Mouse (Mus musculus): ENCODE data around the gene Camk2b. TPM values are rescaled to one million over a fixed set of nuclear protein-coding genes. Genes with fewer than 3 reads are reported as not detected.
"Not testable (repeated sequence)": the region's sequence is repeated elsewhere in the genome, so short reads cannot be mapped to it uniquely, and the experiment has no call there.

The Camk2b gene
- total and polyA plus RNA-seq, 2 experiments from 2014 or later, result 165 to 188 TPM

DNA sequence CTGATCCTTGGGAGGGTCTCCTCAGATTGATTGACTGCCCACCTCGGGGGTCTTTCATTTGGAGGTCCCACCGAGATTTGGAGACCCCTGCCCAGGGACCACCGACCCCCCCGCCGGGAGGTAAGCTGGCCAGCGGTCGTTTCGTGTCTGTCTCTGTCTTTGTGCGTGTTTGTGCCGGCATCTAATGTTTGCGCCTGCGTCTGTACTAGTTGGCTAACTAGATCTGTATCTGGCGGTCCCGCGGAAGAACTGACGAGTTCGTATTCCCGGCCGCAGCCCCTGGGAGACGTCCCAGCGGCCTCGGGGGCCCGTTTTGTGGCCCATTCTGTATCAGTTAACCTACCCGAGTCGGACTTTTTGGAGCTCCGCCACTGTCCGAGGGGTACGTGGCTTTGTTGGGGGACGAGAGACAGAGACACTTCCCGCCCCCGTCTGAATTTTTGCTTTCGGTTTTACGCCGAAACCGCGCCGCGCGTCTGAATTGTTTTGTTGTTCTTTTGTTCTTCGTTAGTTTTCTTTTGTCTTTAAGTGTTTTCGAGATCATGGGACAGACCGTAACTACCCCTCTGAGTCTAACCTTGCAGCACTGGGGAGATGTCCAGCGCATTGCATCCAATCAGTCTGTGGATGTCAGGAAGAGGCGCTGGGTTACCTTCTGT, 59.7 kb downstream of the Camk2b start:
- peak overlapping the region; percentile 46 for H3K4me2 ChIP-seq (ENCODE audit: low read depth, low read length)
- peak overlapping the region; percentile 33 for H3K4me3 ChIP-seq (ENCODE audit: low read length)
- H3K9me3 ChIP-seq (ENCODE audit: low read length); DNase-seq (ENCODE audit: low spot score); ATAC-seq; H3K36me3 ChIP-seq (ENCODE audit: insufficient read depth, low read length); H3K27ac ChIP-seq; H3K27me3 ChIP-seq (ENCODE audit: insufficient read depth, low read length); H3K4me1 ChIP-seq (ENCODE audit: insufficient read depth, low read length); H3K9ac ChIP-seq (replicated peaks; ENCODE audit: low read length): not testable (repeated sequence)
- 19% methylated on average over 32 of the region's 44 CpGs for WGBS

DNA sequence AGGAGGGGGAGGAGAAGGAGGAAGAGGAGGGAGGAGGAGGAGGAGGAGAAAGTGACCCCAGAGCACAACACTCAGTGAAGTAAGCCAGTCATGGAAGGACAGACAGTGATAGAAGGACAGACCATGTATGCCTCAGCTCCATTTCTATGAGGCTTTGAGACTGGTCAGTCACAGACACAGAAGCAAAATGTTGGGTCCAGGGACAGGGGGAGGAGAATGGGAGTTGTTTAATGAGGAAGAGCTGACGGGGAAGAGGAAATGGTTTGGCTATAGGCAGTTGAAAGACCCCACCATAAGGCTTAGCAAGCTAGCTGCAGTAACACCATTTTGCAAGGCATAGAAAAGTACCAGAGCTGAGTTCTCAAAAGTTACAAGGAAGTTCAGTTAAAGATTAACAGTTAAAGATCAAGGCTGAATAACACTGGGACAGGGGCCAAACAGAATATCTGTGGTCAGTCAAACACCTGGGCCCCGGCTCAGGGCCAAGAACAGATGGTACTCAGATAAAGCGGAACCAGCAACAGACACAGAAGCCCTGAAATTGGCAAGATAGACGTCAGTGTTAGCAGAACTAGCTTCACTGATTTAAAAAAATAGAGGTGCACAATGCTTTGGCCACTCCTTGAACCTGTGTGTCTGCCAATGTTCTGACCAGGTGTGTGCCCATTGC, 60.7 kb downstream of the Camk2b start:
- not testable (repeated sequence) for H3K4me3 ChIP-seq (ENCODE audit: low read length); H3K4me1 ChIP-seq (ENCODE audit: insufficient read depth, low read length); H3K27me3 ChIP-seq (ENCODE audit: insufficient read depth, low read length); H3K9me3 ChIP-seq (ENCODE audit: low read length); DNase-seq (ENCODE audit: low spot score); ATAC-seq; H3K9ac ChIP-seq (replicated peaks; ENCODE audit: low read length); H3K27ac ChIP-seq; H3K4me2 ChIP-seq (ENCODE audit: low read depth, low read length); H3K36me3 ChIP-seq (ENCODE audit: insufficient read depth, low read length)
- WGBS, result 45% methylated on average over 1 of the region's 4 CpGs

DNA sequence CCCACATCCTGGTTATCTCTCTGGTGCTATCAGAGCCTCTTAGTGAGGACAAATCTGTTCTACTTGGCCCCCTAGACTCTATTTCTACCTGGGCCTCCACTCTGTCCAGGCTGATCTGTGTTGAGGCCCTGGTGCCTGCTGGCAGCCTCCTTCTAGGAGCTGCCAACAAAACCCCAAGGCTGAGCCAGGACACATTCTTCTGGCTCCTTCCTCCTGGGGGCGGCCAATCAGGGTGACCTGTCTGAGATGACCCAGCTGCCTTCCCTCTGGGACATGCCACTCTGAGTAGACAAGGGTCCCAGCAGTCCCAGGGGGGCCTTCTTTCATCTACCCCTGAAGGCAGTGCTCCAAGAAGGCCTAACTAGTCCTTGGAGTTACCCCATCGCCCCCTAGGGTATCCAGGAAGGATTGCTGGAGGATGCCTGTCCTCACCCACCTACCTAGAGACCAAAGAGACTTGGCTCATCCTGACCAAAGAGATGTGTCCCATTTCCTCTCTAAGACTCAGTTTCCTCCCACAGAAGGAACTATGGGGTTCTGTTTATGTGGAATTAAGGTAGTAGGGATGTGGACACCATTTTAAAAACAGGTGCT, 63.0 kb downstream of the Camk2b start:
- WGBS, result 49% methylated on average over 2 of the region's 2 CpGs
- no peak for DNase-seq (ENCODE audit: low spot score)
- Histone ChIP-seq H3K4me3 (ENCODE audit: low read length) (no peak overlapping the region), H3K9ac (replicated peaks; ENCODE audit: low read length) (no peak overlapping the region), H3K4me1 (ENCODE audit: insufficient read depth, low read length) (peaks cover 24% of the 10 kb centered on the region), H3K9me3 (ENCODE audit: low read length) (no peaks in the 10 kb centered on the region), H3K36me3 (ENCODE audit: insufficient read depth, low read length) (no peaks in the 10 kb centered on the region), H3K27ac (no peak overlapping the region), H3K27me3 (ENCODE audit: insufficient read depth, low read length) (no peaks in the 10 kb centered on the region), H3K4me2 (ENCODE audit: low read depth, low read length) (no peak overlapping the region)
- ATAC-seq, result no peak
- peak; percentile 38; the same call in 1 of the 2 replicates for TF ChIP-seq CTCF (IDR thresholded peaks at IDR 0.05; ENCODE audit: low read depth)

DNA sequence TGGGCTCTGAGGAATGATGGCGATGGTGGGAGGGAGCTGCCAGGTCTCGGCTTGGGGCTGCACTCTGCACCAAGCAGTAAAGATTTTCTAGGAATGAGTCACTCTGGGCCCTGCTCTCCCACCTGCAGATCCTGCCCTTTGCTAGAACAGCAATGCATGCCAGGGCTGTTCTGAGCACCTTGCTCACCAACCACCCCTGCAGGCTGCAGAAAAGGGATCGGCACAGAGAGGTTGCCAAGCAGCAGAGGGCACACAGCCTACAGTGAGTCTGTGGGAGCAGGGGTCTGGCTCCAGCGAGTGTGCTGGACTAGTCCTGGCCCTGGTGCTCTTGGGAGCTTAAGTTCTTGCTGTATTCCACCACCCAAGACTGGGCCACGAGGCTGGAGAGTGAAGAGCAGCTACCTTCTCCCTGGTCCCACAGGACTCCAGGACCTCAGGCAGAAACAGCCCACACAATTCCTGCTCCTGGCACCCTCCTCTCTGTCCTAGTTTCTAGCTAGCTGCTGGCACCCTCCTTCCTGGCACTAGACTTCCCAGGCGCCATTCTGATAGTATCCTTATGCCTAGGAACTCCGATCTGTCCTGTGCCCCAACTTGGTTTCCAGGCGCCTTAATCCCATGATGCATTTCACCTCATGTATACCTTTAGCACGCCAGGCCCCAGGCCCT, 64.0 kb downstream of the Camk2b start:
- H3K4me1 ChIP-seq (ENCODE audit: insufficient read depth, low read length), result peaks cover 24% of the 10 kb centered on the region
- H3K36me3 ChIP-seq (ENCODE audit: insufficient read depth, low read length), result no peaks in the 10 kb centered on the region
- WGBS, result 65% methylated on average over 9 of the region's 9 CpGs
- no peak overlapping the region for H3K4me2 ChIP-seq (ENCODE audit: low read depth, low read length)
- H3K9ac ChIP-seq (replicated peaks; ENCODE audit: low read length), result no peak overlapping the region
- no peaks in the 10 kb centered on the region for H3K9me3 ChIP-seq (ENCODE audit: low read length)
- no peak for ATAC-seq
- no peaks in the 10 kb centered on the region for H3K27me3 ChIP-seq (ENCODE audit: insufficient read depth, low read length)
- DNase-seq (ENCODE audit: low spot score), result no peak
- H3K4me3 ChIP-seq (ENCODE audit: low read length), result no peak overlapping the region
- no peak for TF ChIP-seq CTCF (IDR thresholded peaks at IDR 0.05; ENCODE audit: low read depth)
- no peak overlapping the region for H3K27ac ChIP-seq

DNA sequence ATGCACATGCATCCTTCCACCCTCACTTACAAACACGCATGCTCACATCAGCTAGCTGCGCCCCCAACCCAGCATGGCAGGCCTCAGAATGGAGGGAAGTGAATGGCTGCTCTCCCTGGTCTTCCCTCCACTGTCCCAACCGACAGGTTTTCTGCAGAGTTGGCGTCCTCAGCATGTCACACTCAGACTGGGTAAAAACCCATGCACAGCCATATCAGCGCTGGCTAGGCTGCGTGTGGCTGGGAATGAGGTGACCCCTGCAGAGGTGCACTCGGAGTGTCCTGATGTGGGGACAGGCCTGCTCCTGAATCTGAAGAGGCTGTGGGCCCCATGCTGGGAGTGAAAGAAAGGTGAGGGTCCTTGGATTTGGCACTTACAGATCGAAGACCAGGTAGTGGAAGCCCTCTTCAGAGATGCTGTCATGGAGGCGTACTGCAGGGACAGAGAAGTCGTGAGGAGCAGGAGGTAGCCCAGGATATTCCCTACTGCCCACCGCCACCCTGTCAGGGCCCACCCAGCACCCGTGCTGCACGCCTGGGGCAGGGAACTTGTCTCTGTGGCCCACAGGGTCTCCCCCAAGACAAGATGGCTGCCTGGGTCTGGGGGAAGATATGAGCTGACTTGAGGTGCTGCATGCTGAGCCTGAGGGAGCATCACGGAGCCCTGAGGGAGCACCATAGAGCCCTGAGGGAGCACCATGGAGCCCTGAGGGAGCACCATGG, 65.0 kb downstream of the Camk2b start:
- H3K9ac ChIP-seq (replicated peaks; ENCODE audit: low read length), result no peak overlapping the region
- no peak for TF ChIP-seq CTCF (IDR thresholded peaks at IDR 0.05; ENCODE audit: low read depth)

More for the DNA sequence above, 65.0 kb downstream of the Camk2b start:
- 79% methylated on average over 14 of the region's 14 CpGs for WGBS
- H3K27ac ChIP-seq, result peak overlapping the region; percentile 77
- no peaks in the 10 kb centered on the region for H3K27me3 ChIP-seq (ENCODE audit: insufficient read depth, low read length)
- H3K4me1 ChIP-seq (ENCODE audit: insufficient read depth, low read length), result peaks cover 24% of the 10 kb centered on the region
- ATAC-seq (no peak; the same call in 1 of the 2 replicates), DNase-seq (ENCODE audit: low spot score) (no peak)
- no peak overlapping the region for H3K4me2 ChIP-seq (ENCODE audit: low read depth, low read length)
- H3K4me3 ChIP-seq (ENCODE audit: low read length), result no peak overlapping the region
- H3K9me3 ChIP-seq (ENCODE audit: low read length), result no peaks in the 10 kb centered on the region
- no peaks in the 10 kb centered on the region for H3K36me3 ChIP-seq (ENCODE audit: insufficient read depth, low read length)
